Mouse (Mus musculus): ENCODE data around the gene Lrrc26. TPM values are rescaled to one million over a fixed set of nuclear protein-coding genes. Genes with fewer than 3 reads are reported as not detected.
A peak's percentile ranks its signal among the peaks of the same experiment; 100 is the strongest.

The Lrrc26 gene
- total and polyA plus RNA-seq, 2 experiments from 2014 or later = not detected

DNA sequence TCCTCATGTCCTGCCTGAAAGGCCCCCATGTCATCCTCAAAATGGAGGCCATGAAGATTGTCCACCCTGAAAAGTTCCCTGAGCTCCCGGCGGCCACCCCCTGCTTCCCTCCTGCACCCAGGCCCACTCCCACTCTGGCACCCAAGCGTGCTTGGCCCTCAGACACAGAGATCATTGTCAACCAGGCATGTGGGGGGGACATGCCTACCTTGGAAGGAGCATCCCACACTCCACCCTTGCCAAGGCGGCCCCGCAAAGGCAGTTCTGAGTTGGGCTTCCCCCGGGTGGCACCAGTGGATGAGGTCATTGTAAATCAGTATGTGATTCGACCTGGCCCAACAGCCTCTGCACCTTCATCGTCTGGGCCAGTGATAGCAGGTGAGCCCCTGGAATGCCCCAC lies 46.4 kb upstream of the Lrrc26 start:
- peaks cover 7% of the 10 kb centered on the region for H3K4me1 ChIP-seq (ENCODE audit: control insufficient read depth, insufficient read depth)
- H3K36me3 ChIP-seq (replicated peaks; ENCODE audit: control insufficient read depth, insufficient read depth, low read length) = no peaks in the 10 kb centered on the region
- TF ChIP-seq EP300 (IDR thresholded peaks at IDR 0.05; ENCODE audit: low read depth) (no peak), CTCF (IDR thresholded peaks at IDR 0.05; ENCODE audit: low read depth) (no peak)
- no peak for ATAC-seq (ENCODE audit: insufficient read depth, low read depth)
- H3K27me3 ChIP-seq (ENCODE audit: control insufficient read depth, insufficient read depth, low read length) = peaks cover 43% of the 10 kb centered on the region
- no peak overlapping the region for H3K4me3 ChIP-seq (ENCODE audit: low read depth, low read length)
- no peak overlapping the region for H3K4me2 ChIP-seq (ENCODE audit: low read depth, low read length)
- no peak overlapping the region for H3K9ac ChIP-seq (replicated peaks; ENCODE audit: low read depth, low read length)
- no peak for DNase-seq (ENCODE audit: low spot score)
- no peak overlapping the region for H3K27ac ChIP-seq (ENCODE audit: low read depth)
- H3K9me3 ChIP-seq (replicated peaks; ENCODE audit: control insufficient read depth, low read length) = no peaks in the 10 kb centered on the region
- 60% methylated on average over 8 of the region's 8 CpGs for WGBS

DNA sequence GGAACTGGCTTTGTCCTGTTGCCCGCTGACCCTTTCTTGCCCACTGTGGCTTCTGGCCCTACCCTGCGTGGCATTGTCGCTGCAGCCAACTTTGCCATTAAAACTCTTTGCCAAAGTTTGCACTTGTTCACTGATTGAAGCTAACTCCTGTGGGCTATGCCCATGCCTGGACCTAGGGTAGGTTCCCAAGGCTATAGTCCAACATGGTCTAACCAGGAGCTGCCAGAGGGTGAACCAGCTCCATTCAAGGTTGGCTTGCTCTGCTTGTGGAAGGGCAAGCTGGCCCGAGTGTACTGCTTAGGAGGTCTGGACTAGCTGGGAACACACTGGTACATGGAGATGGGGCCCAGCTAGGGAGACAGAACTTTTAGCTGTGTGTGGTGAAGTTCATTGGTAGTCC lies 45.6 kb upstream of the Lrrc26 start:
- no peak overlapping the region for H3K27ac ChIP-seq (ENCODE audit: low read depth)
- H3K9ac ChIP-seq (replicated peaks; ENCODE audit: low read depth, low read length) = no peak overlapping the region
- TF ChIP-seq EP300 (IDR thresholded peaks at IDR 0.05; ENCODE audit: low read depth) (no peak), CTCF (IDR thresholded peaks at IDR 0.05; ENCODE audit: low read depth) (no peak)
- DNase-seq (ENCODE audit: low spot score) (no peak), ATAC-seq (ENCODE audit: insufficient read depth, low read depth) (no peak)
- H3K9me3 ChIP-seq (replicated peaks; ENCODE audit: control insufficient read depth, low read length) = no peaks in the 10 kb centered on the region
- 87% methylated on average over 4 of the region's 4 CpGs for WGBS
- peaks cover 7% of the 10 kb centered on the region for H3K4me1 ChIP-seq (ENCODE audit: control insufficient read depth, insufficient read depth)
- H3K36me3 ChIP-seq (replicated peaks; ENCODE audit: control insufficient read depth, insufficient read depth, low read length) = peaks cover 4% of the 10 kb centered on the region
- H3K4me2 ChIP-seq (ENCODE audit: low read depth, low read length) = no peak overlapping the region
- no peak overlapping the region for H3K4me3 ChIP-seq (ENCODE audit: low read depth, low read length)
- peaks cover 40% of the 10 kb centered on the region for H3K27me3 ChIP-seq (ENCODE audit: control insufficient read depth, insufficient read depth, low read length)

DNA sequence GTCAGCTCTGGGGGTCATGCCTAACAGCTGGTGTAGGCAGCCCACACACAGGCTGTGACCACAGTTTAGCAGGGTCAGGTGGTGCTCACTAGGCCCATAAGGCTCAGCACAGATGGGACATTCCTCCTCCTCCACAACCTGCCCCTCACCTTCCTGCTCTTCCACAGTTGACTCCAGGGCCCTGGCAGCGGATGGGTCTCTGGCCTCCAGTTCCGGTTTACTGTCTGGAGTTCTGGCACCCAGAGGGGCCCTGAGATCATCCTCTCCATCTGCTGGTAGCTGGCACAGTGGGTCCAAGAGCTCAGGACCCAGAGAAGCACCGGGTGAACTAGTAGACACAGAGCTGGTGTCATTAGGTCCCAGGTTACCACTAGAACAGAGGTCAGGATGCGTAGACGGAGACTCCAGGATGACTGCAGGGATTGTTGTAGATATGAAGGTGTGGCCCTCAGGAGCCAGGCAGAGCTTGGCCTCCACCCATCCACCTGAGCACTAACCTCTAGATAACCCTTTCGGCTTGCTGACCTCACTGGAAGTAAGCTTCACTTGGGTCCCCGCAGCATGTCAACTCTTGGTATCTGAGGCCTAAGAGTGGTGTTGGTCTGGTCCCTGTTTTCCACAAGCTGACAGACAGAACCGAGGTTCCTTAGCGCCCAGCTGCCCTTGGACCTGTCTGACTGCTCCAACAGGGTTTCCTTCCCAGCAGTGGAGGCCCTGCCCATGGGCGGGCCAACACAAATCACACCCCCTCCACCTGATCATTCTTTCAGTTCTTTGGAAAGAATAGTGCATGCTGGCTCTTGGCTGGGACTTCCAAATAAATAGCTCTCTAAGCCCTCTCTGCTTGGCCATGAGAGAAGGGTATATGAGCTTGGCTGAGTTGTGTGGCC lies 43.3 kb upstream of the Lrrc26 start, which contains the start of gene AL732309.1:
Gene AL732309.1, minus strand, starts transcription at position 681 of the 890 bp plus-strand sequence.
- 82% methylated on average over 10 of the region's 10 CpGs for WGBS
- Histone ChIP-seq H3K27me3 (ENCODE audit: control insufficient read depth, insufficient read depth, low read length) (peaks cover 20% of the 10 kb centered on the region), H3K4me1 (ENCODE audit: control insufficient read depth, insufficient read depth) (no peaks in the 10 kb centered on the region; the same call in 1 of the 2 replicates), H3K4me2 (ENCODE audit: low read depth, low read length) (no peak within 1 kb of the TSS), H3K4me3 (ENCODE audit: low read depth, low read length) (no peak within 1 kb of the TSS), H3K27ac (ENCODE audit: low read depth) (no peak within 1 kb of the TSS), H3K36me3 (replicated peaks; ENCODE audit: control insufficient read depth, insufficient read depth, low read length) (peaks cover 24% of the 10 kb centered on the region), H3K9me3 (replicated peaks; ENCODE audit: control insufficient read depth, low read length) (no peaks in the 10 kb centered on the region), H3K9ac (replicated peaks; ENCODE audit: low read depth, low read length) (no peak within 1 kb of the TSS)
- TF ChIP-seq EP300 (IDR thresholded peaks at IDR 0.05; ENCODE audit: low read depth) = no peak
- no peak for TF ChIP-seq CTCF (IDR thresholded peaks at IDR 0.05; ENCODE audit: low read depth)
- ATAC-seq (ENCODE audit: insufficient read depth, low read depth) = no peak
- DNase-seq (ENCODE audit: low spot score) = no peak

DNA sequence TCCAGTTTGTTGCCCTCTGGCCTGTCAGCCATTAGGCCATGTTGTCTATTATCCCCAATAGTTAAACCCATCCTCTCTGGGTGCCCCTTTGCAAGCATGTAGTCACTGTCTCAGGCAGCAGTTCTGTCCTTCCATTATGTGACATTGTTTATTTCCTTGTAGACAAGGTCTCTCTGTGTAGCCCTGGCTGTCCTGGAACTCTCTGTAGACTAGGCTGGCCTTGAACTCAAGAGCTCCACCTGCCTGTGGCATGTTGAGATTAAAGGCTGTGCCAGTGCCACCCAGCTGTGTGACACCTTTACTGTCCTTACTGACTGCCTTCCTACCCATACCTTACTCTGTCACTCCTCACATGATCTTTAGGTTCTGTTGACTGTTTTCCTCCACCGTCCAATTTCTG lies 37.4 kb upstream of the Lrrc26 start:
- WGBS = 88% methylated on average over 1 of the region's 1 CpGs

DNA sequence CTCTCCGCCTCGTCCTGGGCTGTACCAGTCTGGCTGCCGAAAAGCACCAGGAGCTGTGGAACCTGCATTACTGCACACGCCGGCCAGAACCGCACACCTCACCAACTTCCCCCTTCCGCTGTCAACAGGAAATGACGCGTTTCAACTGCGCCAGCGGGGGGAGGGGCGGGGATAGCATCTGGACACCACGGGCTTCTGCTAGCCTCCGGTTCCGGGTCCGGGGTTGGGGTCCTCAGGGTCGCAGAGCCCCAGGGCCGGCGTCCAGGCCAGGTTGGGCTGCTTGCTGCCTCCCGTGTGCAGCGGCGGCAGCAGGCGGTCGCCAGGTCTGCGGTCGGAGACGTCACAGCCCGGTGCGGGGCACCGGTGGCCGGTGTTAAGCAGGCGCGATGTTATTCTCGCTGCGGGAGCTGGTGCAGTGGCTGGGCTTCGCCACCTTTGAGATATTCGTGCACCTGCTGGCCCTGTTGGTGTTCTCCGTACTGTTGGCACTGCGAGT lies 34.4 kb upstream of the Lrrc26 start, which contains the start of gene Tmem203:
Gene Tmem203, plus strand, starts transcription at position 156 of the 496 bp plus-strand sequence.
- Histone ChIP-seq H3K27me3 (ENCODE audit: control insufficient read depth, insufficient read depth, low read length) (no peaks in the 10 kb centered on the region), H3K9ac (replicated peaks; ENCODE audit: low read depth, low read length) (peak within 1 kb of the TSS; percentile 89), H3K4me3 (ENCODE audit: low read depth, low read length) (peak within 1 kb of the TSS; percentile 93), H3K4me2 (ENCODE audit: low read depth, low read length) (peak within 1 kb of the TSS; percentile 93), H3K27ac (ENCODE audit: low read depth) (peak within 1 kb of the TSS; percentile 85), H3K4me1 (ENCODE audit: control insufficient read depth, insufficient read depth) (peaks cover 6% of the 10 kb centered on the region), H3K36me3 (replicated peaks; ENCODE audit: control insufficient read depth, insufficient read depth, low read length) (peaks cover 30% of the 10 kb centered on the region), H3K9me3 (replicated peaks; ENCODE audit: control insufficient read depth, low read length) (no peaks in the 10 kb centered on the region)
- DNase-seq (ENCODE audit: low spot score) = peak; percentile 86
- peak; percentile 92 for ATAC-seq (ENCODE audit: insufficient read depth, low read depth)
- WGBS = under 1% methylated on average over 38 of the region's 39 CpGs
- no peak for TF ChIP-seq CTCF (IDR thresholded peaks at IDR 0.05; ENCODE audit: low read depth)
- peak; percentile 74 for TF ChIP-seq EP300 (IDR thresholded peaks at IDR 0.05; ENCODE audit: low read depth)

More for the DNA sequence above, 37.4 kb upstream of the Lrrc26 start:
- DNase-seq (ENCODE audit: low spot score) (no peak), ATAC-seq (ENCODE audit: insufficient read depth, low read depth) (no peak)
- Histone ChIP-seq H3K9ac (replicated peaks; ENCODE audit: low read depth, low read length) (no peak overlapping the region), H3K36me3 (replicated peaks; ENCODE audit: control insufficient read depth, insufficient read depth, low read length) (peaks cover 43% of the 10 kb centered on the region), H3K9me3 (replicated peaks; ENCODE audit: control insufficient read depth, low read length) (no peaks in the 10 kb centered on the region), H3K4me1 (ENCODE audit: control insufficient read depth, insufficient read depth) (peaks cover 6% of the 10 kb centered on the region), H3K4me2 (ENCODE audit: low read depth, low read length) (no peak overlapping the region), H3K27ac (ENCODE audit: low read depth) (no peak overlapping the region), H3K4me3 (ENCODE audit: low read depth, low read length) (no peak overlapping the region), H3K27me3 (ENCODE audit: control insufficient read depth, insufficient read depth, low read length) (no peaks in the 10 kb centered on the region)
- TF ChIP-seq CTCF (IDR thresholded peaks at IDR 0.05; ENCODE audit: low read depth) (peak; percentile 22), EP300 (IDR thresholded peaks at IDR 0.05; ENCODE audit: low read depth) (no peak)
